Mouse (Mus musculus): ENCODE data around the gene Ror1. TPM values are rescaled to one million over a fixed set of nuclear protein-coding genes. Genes with fewer than 3 reads are reported as not detected.

The Ror1 gene
- polyA plus RNA-seq, 1 experiment from 2014 or later = 11.1 TPM

DNA sequence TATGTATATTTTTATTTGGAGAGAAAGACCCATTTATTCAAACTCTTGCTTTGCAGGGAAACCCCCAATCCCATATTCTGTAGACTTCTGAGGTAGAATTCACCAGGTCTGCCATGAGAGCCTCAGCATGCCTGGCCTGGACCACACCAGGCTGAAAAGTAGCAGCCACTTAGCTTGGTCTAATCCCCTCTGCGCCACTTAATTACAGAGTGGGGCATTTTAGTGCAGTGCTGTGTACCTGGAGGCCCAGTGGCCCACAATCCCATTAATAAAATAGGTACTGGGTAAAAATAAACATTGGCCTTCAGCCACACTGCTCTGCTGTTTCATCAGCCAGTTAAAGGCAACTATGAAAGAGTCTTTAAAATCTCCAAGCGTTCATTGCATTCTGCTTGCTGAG lies 239.6 kb downstream of the Ror1 start:
- Histone ChIP-seq H3K36me3 (no peaks in the 10 kb centered on the region), H3K4me1 (peaks cover 15% of the 10 kb centered on the region; the same call in 1 of the 2 replicates), H3K9ac (no peak overlapping the region), H3K27me3 (no peaks in the 10 kb centered on the region), H3K27ac (no peak overlapping the region), H3K4me2 (no peak overlapping the region), H3K4me3 (replicated peaks) (no peak overlapping the region), H3K9me3 (replicated peaks) (no peaks in the 10 kb centered on the region)
- 60% methylated on average over 2 of the region's 2 CpGs for WGBS
- no peak for ATAC-seq (replicated peaks; ENCODE audit: low FRiP score)

- WGBS = 74% methylated on average over 3 of the region's 3 CpGs
- Histone ChIP-seq H3K4me1 (no peaks in the 10 kb centered on the region), H3K36me3 (no peaks in the 10 kb centered on the region), H3K4me3 (replicated peaks) (no peak overlapping the region), H3K27me3 (no peaks in the 10 kb centered on the region), H3K9ac (no peak overlapping the region), H3K4me2 (no peak overlapping the region), H3K9me3 (replicated peaks) (no peaks in the 10 kb centered on the region), H3K27ac (no peak overlapping the region)
- ATAC-seq (replicated peaks; ENCODE audit: low FRiP score) = no peak
Observed at GRCm38 (mm10) chr4:100347791-100348190, 252.2 kb downstream of the Ror1 start.

- Histone ChIP-seq H3K4me1 (0 out of 2 replicates have a peak, but pooled peaks cover 2% of the 10 kb centered on the region), H3K9me3 (replicated peaks) (no peaks in the 10 kb centered on the region)
- no peak for ATAC-seq (replicated peaks; ENCODE audit: low FRiP score)
Observed at GRCm38 (mm10) chr4:100350106-100350795, 254.7 kb downstream of the Ror1 start.

DNA sequence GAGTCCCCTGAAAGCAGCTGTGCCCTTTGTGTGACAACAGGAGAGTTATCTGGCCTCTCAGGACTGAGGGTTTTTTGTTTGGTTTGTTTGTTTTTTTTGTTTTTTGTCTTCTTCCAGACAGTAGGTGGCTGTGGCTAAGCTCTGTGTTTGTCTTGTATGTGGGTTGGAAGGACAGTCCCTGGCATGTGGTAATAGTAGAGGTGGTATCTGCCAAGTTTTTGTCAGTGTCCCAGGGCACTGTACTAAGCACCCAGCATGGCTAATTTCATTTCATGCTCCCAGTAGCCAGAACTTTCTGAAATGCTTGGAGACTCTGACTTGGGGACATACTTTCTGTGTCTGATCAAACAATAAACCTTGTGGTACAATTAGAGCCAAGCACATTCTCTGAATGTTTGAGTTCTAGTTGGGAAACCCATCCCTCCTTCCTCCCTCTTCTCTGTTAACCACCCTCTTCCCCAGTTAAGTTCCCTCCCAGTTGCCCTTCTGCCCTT lies 256.3 kb downstream of the Ror1 start:
- Histone ChIP-seq H3K9me3 (replicated peaks) (no peaks in the 10 kb centered on the region), H3K9ac (no peak overlapping the region), H3K4me1 (0 out of 2 replicates have a peak, but pooled peaks cover 2% of the 10 kb centered on the region), H3K36me3 (no peaks in the 10 kb centered on the region), H3K4me2 (no peak overlapping the region), H3K4me3 (replicated peaks) (no peak overlapping the region), H3K27ac (no peak overlapping the region), H3K27me3 (no peaks in the 10 kb centered on the region)
- no peak for ATAC-seq (replicated peaks; ENCODE audit: low FRiP score)

More at GRCm38 (mm10) chr4:100350106-100350795, 254.7 kb downstream of the Ror1 start:
- no peak overlapping the region for H3K27ac ChIP-seq
- no peaks in the 10 kb centered on the region for H3K27me3 ChIP-seq
- H3K4me3 ChIP-seq (replicated peaks) = no peak overlapping the region
- 85% methylated on average over 7 of the region's 7 CpGs for WGBS
- H3K4me2 ChIP-seq = no peak overlapping the region
- no peaks in the 10 kb centered on the region for H3K36me3 ChIP-seq
- no peak overlapping the region for H3K9ac ChIP-seq

GRCm38 (mm10) chr4:100355566-100355965 lies 260.0 kb downstream of the Ror1 start:
- H3K4me2 ChIP-seq = no peak overlapping the region
- peak; percentile 54; the same call in 1 of the 2 replicates for ATAC-seq (replicated peaks; ENCODE audit: low FRiP score)
- H3K4me3 ChIP-seq (replicated peaks) = no peak overlapping the region
- H3K4me1 ChIP-seq = 0 out of 2 replicates have a peak, but pooled peaks cover 2% of the 10 kb centered on the region
- no peaks in the 10 kb centered on the region for H3K9me3 ChIP-seq (replicated peaks)
- no peak overlapping the region for H3K27ac ChIP-seq
- no peaks in the 10 kb centered on the region for H3K27me3 ChIP-seq
- H3K36me3 ChIP-seq = no peaks in the 10 kb centered on the region
- WGBS = 78% methylated on average over 5 of the region's 5 CpGs
- H3K9ac ChIP-seq = no peak overlapping the region

- H3K27ac ChIP-seq = no peak overlapping the region
- no peak overlapping the region for H3K4me3 ChIP-seq (replicated peaks)
- H3K27me3 ChIP-seq = no peaks in the 10 kb centered on the region
- no peak for ATAC-seq (replicated peaks; ENCODE audit: low FRiP score)
- H3K4me1 ChIP-seq = 0 out of 2 replicates have a peak, but pooled peaks cover 2% of the 10 kb centered on the region
- H3K9ac ChIP-seq = no peak overlapping the region
- H3K9me3 ChIP-seq (replicated peaks) = no peaks in the 10 kb centered on the region
- WGBS = 77% methylated on average over 4 of the region's 4 CpGs
- no peak overlapping the region for H3K4me2 ChIP-seq
- H3K36me3 ChIP-seq = no peaks in the 10 kb centered on the region
Observed at GRCm38 (mm10) chr4:100357881-100358589, 262.4 kb downstream of the Ror1 start.

DNA sequence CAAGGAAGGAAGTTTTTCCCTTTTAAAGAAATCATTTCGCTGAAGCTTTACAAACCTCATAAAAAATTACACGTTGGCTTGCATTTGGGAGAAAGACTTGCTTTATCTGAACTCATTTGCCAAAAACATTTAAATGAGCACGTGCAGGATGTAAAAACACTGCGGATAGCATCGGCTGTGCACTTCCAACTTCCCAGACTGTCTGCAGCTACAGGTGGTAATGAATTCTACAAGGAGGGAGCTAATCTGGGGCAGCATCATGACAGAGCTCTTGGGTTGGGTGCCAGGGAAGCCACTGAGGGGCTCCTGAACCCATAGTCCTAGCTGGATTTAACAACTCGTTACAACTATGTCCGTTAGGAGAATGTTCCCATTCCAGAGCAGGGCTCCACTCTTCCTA lies 268.1 kb downstream of the Ror1 start:
- no peak overlapping the region for H3K9ac ChIP-seq
- no peaks in the 10 kb centered on the region for H3K36me3 ChIP-seq
- H3K9me3 ChIP-seq (replicated peaks) = no peaks in the 10 kb centered on the region
- no peak for ATAC-seq (replicated peaks; ENCODE audit: low FRiP score)
- no peak overlapping the region for H3K4me2 ChIP-seq
- H3K27me3 ChIP-seq = no peaks in the 10 kb centered on the region
- 68% methylated on average over 7 of the region's 7 CpGs for WGBS
- H3K4me3 ChIP-seq (replicated peaks) = no peak overlapping the region
- H3K4me1 ChIP-seq = no peaks in the 10 kb centered on the region
- no peak overlapping the region for H3K27ac ChIP-seq

- H3K36me3 ChIP-seq = no peaks in the 10 kb centered on the region
- no peak for ATAC-seq (replicated peaks; ENCODE audit: low FRiP score)
- H3K4me1 ChIP-seq = peaks cover 10% of the 10 kb centered on the region; the same call in 1 of the 2 replicates
- 94% methylated on average over 2 of the region's 2 CpGs for WGBS
- H3K9me3 ChIP-seq (replicated peaks) = no peaks in the 10 kb centered on the region
- no peak overlapping the region for H3K9ac ChIP-seq
- no peak overlapping the region for H3K4me2 ChIP-seq
- H3K27ac ChIP-seq = no peak overlapping the region
- H3K4me3 ChIP-seq (replicated peaks) = no peak overlapping the region
- H3K27me3 ChIP-seq = no peaks in the 10 kb centered on the region
Observed at GRCm38 (mm10) chr4:100368691-100369090, 273.1 kb downstream of the Ror1 start.

- Histone ChIP-seq H3K4me2 (no peak overlapping the region), H3K27ac (no peak overlapping the region), H3K27me3 (no peaks in the 10 kb centered on the region), H3K4me1 (peaks cover 10% of the 10 kb centered on the region; the same call in 1 of the 2 replicates), H3K9ac (no peak overlapping the region), H3K9me3 (replicated peaks) (no peaks in the 10 kb centered on the region), H3K36me3 (no peaks in the 10 kb centered on the region), H3K4me3 (replicated peaks) (no peak overlapping the region)
- WGBS = 87% methylated on average over 7 of the region's 7 CpGs
- ATAC-seq (replicated peaks; ENCODE audit: low FRiP score) = no peak
Observed at GRCm38 (mm10) chr4:100369541-100370174, 274.1 kb downstream of the Ror1 start.

DNA sequence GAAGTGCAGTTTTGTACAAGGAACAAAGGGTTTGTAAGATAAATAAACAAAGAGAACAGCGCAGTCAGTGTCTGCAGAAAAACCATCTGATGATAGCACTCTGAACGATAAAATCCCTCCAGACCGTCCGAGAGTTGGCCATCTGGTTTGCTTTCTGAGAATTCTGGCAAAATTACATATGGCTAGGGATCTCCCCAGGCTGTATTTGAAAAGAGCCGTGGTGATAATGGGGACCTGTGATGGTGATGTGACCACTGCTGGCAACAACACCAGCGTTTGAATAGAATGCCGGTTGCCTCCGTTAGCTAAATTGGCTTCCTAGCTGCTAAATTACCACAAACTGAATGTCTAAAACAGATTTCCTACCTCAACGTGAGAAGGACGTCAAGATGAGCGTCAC lies 277.2 kb downstream of the Ror1 start:
- Histone ChIP-seq H3K9ac (no peak overlapping the region), H3K4me1 (peaks cover 22% of the 10 kb centered on the region), H3K9me3 (replicated peaks) (no peaks in the 10 kb centered on the region), H3K27me3 (no peaks in the 10 kb centered on the region), H3K4me2 (no peak overlapping the region), H3K36me3 (no peaks in the 10 kb centered on the region), H3K4me3 (replicated peaks) (no peak overlapping the region), H3K27ac (no peak overlapping the region)
- 68% methylated on average over 11 of the region's 11 CpGs for WGBS
- ATAC-seq (replicated peaks; ENCODE audit: low FRiP score) = no peak

DNA sequence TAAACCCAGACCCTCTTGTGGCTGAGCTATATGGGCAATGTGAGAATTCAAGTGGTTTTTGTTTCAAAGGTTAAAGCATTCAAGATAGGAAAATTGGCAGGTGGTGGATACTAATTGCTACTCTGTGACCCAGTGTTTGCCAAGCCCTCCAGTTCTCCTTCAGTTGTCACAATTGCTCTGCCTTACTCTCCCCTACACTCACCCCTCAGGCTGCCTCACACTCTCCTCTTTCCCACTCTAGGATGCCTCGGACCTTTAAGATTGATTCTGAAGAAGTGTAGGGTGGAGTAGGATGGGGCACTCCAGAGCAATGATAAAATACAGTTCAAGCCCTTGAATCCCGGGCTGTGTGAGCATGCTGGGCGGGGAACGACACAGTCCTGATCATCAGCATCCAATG lies 278.2 kb downstream of the Ror1 start:
- Histone ChIP-seq H3K9ac (no peak overlapping the region), H3K4me3 (replicated peaks) (no peak overlapping the region), H3K27me3 (no peaks in the 10 kb centered on the region), H3K36me3 (no peaks in the 10 kb centered on the region), H3K27ac (no peak overlapping the region), H3K4me1 (peaks cover 29% of the 10 kb centered on the region), H3K9me3 (replicated peaks) (no peaks in the 10 kb centered on the region), H3K4me2 (no peak overlapping the region)
- ATAC-seq (replicated peaks; ENCODE audit: low FRiP score) = no peak
- WGBS = 71% methylated on average over 4 of the region's 4 CpGs

DNA sequence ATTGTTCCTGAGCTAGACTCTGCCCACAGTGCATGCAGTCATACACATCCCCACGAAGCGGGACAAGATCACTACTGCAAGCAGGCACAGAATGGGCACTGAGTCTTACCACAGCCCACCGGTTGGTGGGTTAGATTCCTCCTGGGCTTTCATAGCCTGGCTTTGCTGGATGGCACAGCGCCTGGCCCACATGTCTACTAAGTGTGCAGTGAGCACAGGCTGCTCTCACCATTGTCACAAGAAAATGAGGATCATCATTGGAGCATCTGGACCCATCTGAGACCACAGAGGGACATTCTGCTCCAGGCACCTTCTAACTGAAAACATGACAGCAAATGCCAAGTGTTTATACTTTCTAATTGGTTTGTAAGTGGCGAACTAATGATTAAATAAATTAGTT lies 279.7 kb downstream of the Ror1 start:
- 92% methylated on average over 5 of the region's 5 CpGs for WGBS
- no peak for ATAC-seq (replicated peaks; ENCODE audit: low FRiP score)
- H3K36me3 ChIP-seq = no peaks in the 10 kb centered on the region
- no peaks in the 10 kb centered on the region for H3K9me3 ChIP-seq (replicated peaks)
- H3K4me3 ChIP-seq (replicated peaks) = no peak overlapping the region
- H3K27ac ChIP-seq = no peak overlapping the region
- H3K27me3 ChIP-seq = no peaks in the 10 kb centered on the region
- peaks cover 35% of the 10 kb centered on the region for H3K4me1 ChIP-seq
- no peak overlapping the region for H3K4me2 ChIP-seq
- no peak overlapping the region for H3K9ac ChIP-seq
